Mouse (Mus musculus) spleen, postnatal 0 days (tissue): Measurements from ENCODE around the gene Rnaseh1. TPM values are rescaled to one million over a fixed set of nuclear protein-coding genes. Genes with fewer than 3 reads are reported as not detected.

ENCODE experiments used
- polyA plus RNA-seq: library from polyadenylated mRNA; unstranded; fragments of >200 nt; fragmentation: Nextera tagmentation; extraction: Ambion mirVana; gene quantifications from 2 replicates; pipeline ENCODE4 v1.2.1, GENCODE M21; 2015

Gene Rnaseh1
- 17.2 and 18.6 TPM in 2 replicates for polyA plus RNA-seq

GRCm38 (mm10) chr12:28649141-28650110 is at the start of gene Rnaseh1:
Gene Rnaseh1 (plus strand): TSS chr12:28649602.

GRCm38 (mm10) chr12:28623195-28623594 is 26.2 kb upstream of the Rnaseh1 start, which contains the start of gene Colec11:
Gene Colec11 (minus strand): TSS chr12:28623377.

GRCm38 (mm10) chr12:28635535-28636476 is 13.6 kb upstream of the Rnaseh1 start, which contains the start of gene Rps7:
Gene Rps7 (minus strand): TSS chr12:28635953.

GRCm38 (mm10) chr12:28675121-28675924 is 25.9 kb downstream of the Rnaseh1 start, which contains the start of gene Adi1:
Gene Adi1 (plus strand): TSS chr12:28675231.

Other genes starting within 250 kb of the Rnaseh1 start
- 0.08 and 0.17 TPM in 2 replicates for gene Dcdc2c, start 97.2 kb upstream of the Rnaseh1 start, polyA plus RNA-seq
- gene Allc, start 67.1 kb upstream of the Rnaseh1 start, polyA plus RNA-seq: not detected in 2 replicates
- 0.69 and 1.1 TPM in 2 replicates for gene Colec11, start 26.2 kb upstream of the Rnaseh1 start, polyA plus RNA-seq
- 715 and 717 TPM in 2 replicates for gene Rps7, start 13.6 kb upstream of the Rnaseh1 start, polyA plus RNA-seq
- gene Adi1, start 25.6 kb downstream of the Rnaseh1 start, polyA plus RNA-seq: 35.5 and 36.7 TPM in 2 replicates
- 19.3 and 20.0 TPM in 2 replicates for gene Trappc12, start 100.9 kb downstream of the Rnaseh1 start, polyA plus RNA-seq
- 30.4 and 34.4 TPM in 2 replicates for gene Eipr1, start 102.2 kb downstream of the Rnaseh1 start, polyA plus RNA-seq